Mouse (Mus musculus): ENCODE measurements around the gene Lrguk. TPM values are rescaled to one million over a fixed set of nuclear protein-coding genes. Genes with fewer than 3 reads are reported as not detected.

Lrguk gene
- total RNA-seq, 1 experiment from 2014 or later = 0.23 TPM

GRCm38 (mm10) chr6:34132391-34132790 is 103.1 kb downstream of the Lrguk start:
- no peak for ATAC-seq (replicated peaks; ENCODE audit: low read depth, poor library complexity, severe bottlenecking)

GRCm38 (mm10) chr6:34138366-34138765 is 109.1 kb downstream of the Lrguk start:
- no peak for ATAC-seq (replicated peaks; ENCODE audit: low read depth, poor library complexity, severe bottlenecking)

- no peak for ATAC-seq (replicated peaks; ENCODE audit: low read depth, poor library complexity, severe bottlenecking)
These were observed 113.7 kb downstream of the Lrguk start for GRCm38 (mm10) chr6:34142931-34143330.

- no peak for ATAC-seq (replicated peaks; ENCODE audit: low read depth, poor library complexity, severe bottlenecking)
These were observed 116.8 kb downstream of the Lrguk start for GRCm38 (mm10) chr6:34146042-34146441.

- ATAC-seq (replicated peaks; ENCODE audit: low read depth, poor library complexity, severe bottlenecking) = no peak
These were observed 118.8 kb downstream of the Lrguk start for GRCm38 (mm10) chr6:34148021-34148420.

- no peak for ATAC-seq (replicated peaks; ENCODE audit: low read depth, poor library complexity, severe bottlenecking)
These were observed 119.4 kb downstream of the Lrguk start for GRCm38 (mm10) chr6:34148639-34149038.

GRCm38 (mm10) chr6:34149066-34149465 is 119.8 kb downstream of the Lrguk start:
- ATAC-seq (replicated peaks; ENCODE audit: low read depth, poor library complexity, severe bottlenecking) = no peak

GRCm38 (mm10) chr6:34149821-34150220 is 120.6 kb downstream of the Lrguk start:
- ATAC-seq (replicated peaks; ENCODE audit: low read depth, poor library complexity, severe bottlenecking) = no peak

- ATAC-seq (replicated peaks; ENCODE audit: low read depth, poor library complexity, severe bottlenecking) = no peak
These were observed 124.1 kb downstream of the Lrguk start for GRCm38 (mm10) chr6:34153069-34154052.

- no peak for ATAC-seq (replicated peaks; ENCODE audit: low read depth, poor library complexity, severe bottlenecking)
These were observed 125.0 kb downstream of the Lrguk start for GRCm38 (mm10) chr6:34154202-34154601.

- 0 out of 2 replicates have a peak, but pooled peaks have one; percentile 12 for ATAC-seq (replicated peaks; ENCODE audit: low read depth, poor library complexity, severe bottlenecking)
These were observed 126.0 kb downstream of the Lrguk start for GRCm38 (mm10) chr6:34155137-34155804.

GRCm38 (mm10) chr6:34156057-34156456 is 126.8 kb downstream of the Lrguk start:
- peak; percentile 85 for ATAC-seq (replicated peaks; ENCODE audit: low read depth, poor library complexity, severe bottlenecking)

- peak; percentile 54 for ATAC-seq (replicated peaks; ENCODE audit: low read depth, poor library complexity, severe bottlenecking)
These were observed 127.8 kb downstream of the Lrguk start for GRCm38 (mm10) chr6:34156841-34157748.

GRCm38 (mm10) chr6:34159998-34160815 is 131.0 kb downstream of the Lrguk start:
- ATAC-seq (replicated peaks; ENCODE audit: low read depth, poor library complexity, severe bottlenecking) = no peak

GRCm38 (mm10) chr6:34160816-34161310 is 131.6 kb downstream of the Lrguk start:
- ATAC-seq (replicated peaks; ENCODE audit: low read depth, poor library complexity, severe bottlenecking) = no peak

- no peak for ATAC-seq (replicated peaks; ENCODE audit: low read depth, poor library complexity, severe bottlenecking)
These were observed 132.3 kb downstream of the Lrguk start for GRCm38 (mm10) chr6:34161511-34161910.

- no peak for ATAC-seq (replicated peaks; ENCODE audit: low read depth, poor library complexity, severe bottlenecking)
These were observed 133.4 kb downstream of the Lrguk start for GRCm38 (mm10) chr6:34162607-34163006.

GRCm38 (mm10) chr6:34163014-34163413 is 133.8 kb downstream of the Lrguk start:
- ATAC-seq (replicated peaks; ENCODE audit: low read depth, poor library complexity, severe bottlenecking) = no peak

- 0 out of 2 replicates have a peak, but pooled peaks have one; percentile 42 for ATAC-seq (replicated peaks; ENCODE audit: low read depth, poor library complexity, severe bottlenecking)
These were observed 139.6 kb downstream of the Lrguk start for GRCm38 (mm10) chr6:34168834-34169233.
